Mouse (Mus musculus): ENCODE data around the gene Klf12.

Klf12 gene

DNA sequence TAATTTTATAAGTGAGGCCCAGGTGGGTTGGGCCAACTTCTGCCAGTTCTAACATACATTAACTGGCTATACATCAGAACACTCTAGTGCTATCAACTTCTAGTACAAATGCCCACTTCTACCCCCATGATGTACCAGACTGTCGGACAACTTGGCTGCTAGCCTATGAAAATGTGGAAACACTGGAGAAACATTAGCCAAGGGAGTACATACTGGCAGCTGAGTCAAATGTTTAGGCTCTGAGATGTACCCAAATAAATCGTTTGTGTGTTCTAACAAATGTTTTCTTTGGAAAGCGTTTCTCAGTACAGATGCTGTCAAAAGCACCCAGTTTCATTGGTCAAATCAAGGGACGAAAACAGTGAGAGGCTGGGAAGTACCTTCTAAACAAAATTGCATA, 152.0 kb downstream of the Klf12 start:
- DNase-seq: no peak

DNA sequence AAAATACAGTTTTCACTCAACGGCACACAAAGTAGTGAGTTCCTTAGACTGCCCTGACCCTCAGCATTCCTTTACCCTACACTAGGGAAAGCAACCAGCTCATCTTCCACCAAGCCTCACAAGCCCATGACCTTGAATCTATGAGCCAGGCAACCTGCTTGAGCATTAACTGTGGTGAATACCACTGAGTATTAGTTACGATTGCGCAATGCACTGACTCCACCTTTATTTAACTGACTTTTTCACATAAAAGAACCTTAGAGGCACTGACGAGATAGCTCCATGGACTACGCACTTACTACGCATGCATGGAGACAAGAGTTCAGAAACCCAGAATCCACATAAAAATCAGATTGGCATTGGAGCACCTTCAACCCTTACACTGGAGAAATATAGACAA, 158.4 kb downstream of the Klf12 start:
- no peak for DNase-seq

DNA sequence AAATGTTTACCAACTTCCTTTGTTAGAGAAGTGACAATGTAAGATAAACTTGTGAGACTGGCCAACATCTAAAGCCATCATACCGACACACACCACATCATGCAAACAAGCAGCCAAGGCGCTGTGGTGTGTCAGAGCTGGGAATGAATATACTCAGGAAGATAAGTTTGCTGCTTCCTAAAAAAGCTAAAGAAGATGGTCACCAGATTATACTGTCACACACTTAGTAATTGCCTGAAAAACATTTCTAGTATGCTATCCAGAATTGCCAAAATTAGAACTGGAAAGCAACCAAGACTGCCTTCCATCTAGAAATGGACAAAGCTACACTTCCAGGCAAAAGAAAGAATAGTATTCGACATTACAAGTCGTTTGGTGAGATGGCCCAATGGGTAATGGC, 163.4 kb downstream of the Klf12 start:
- no peak for DNase-seq

DNA sequence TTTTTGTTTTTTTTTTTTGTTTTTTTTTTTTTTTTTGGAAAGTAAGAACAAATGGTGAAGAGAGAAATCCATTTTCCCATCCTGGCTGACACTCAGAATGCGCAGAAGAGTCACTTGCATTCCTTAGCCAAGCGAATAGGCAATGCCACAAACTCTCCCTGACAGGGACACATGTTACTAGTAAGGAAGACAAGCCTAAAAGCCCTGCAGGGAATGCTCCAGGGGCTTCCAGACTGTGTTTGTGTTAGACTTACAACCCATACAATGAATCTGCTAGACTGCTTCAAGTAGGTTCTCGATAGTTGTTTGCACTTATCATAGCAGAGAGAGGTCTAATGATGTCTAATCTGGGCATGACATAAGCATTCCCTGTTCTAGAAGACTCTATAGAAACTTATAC, 164.6 kb downstream of the Klf12 start:
- no peak for DNase-seq

DNA sequence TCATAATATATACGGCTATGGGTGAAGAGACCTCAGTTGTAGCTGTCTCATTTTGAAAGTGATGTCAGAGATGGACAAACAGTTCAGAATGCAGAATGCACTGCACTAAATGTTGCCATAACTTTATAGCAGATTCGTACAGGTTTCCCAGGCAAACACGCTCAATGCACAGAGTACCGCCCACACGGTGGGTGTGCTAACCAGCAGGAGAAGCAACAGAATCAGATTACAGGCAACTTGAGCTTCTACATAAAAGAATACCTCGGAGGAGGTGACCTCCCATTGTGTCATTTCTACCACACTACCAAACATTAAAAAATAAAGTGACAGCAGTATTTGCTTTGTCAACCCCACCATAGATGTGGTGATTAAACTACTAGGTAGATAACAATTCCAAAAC, 171.1 kb downstream of the Klf12 start:
- DNase-seq: peak; percentile 30

DNA sequence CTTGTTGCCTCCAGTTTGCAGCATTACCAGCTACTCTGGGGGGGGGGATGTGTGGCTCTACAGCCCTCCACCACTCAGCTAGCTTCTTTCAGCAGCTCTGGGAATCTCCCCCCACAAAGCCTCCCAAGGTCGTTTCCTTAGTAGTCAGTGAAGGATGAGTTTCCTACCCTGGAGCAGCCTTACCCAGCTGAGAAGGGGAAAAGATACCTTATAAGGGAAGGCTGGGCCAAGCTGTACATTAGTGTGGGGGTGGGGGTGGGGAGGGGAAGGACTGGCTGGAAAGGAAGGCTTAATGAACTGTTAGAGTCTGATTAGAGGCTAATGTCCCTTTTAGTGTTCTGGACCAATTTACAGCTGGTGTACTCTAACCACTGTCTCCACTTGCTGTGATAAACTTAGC, 172.7 kb downstream of the Klf12 start:
- peak; percentile 53 for DNase-seq

DNA sequence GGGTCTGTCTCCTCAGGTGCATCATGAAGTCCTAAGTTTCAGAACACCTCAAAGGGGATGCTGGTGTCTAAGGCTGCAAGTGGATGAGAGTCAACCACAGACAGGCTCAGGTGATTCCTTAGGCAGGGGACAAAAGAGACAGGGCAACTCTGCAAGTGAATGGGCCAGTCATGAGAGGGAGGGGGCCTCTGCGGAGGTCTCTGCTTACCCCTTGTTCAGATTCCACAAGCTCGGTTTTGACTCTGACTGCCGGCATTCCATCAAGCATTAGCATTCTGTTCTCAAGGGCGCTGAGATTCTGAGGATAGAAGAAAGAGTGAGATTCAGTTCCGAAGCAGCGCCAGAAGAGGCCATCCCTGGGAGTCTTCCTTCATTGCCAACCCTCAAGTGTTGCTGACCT, 174.9 kb downstream of the Klf12 start:
- DNase-seq: no peak

DNA sequence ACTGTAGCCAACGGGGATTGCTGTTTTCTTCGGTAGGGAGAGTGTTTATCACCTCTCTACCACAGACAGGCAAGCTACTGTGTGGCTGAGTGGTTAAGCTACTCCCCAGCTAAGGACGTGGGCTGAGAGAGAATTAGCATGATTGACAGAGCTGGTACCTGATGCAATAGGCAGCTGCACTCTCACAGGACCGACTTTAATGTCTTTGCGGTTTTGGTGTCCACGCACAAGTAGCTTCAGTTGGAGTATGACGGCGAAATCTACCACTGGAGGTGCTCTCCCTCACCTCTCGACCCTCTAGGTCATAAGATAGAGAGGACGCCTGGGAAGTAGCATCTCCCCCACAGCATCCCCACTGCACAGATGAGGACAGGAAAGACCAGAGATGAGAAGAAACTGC, 178.9 kb downstream of the Klf12 start:
- no peak for DNase-seq

DNA sequence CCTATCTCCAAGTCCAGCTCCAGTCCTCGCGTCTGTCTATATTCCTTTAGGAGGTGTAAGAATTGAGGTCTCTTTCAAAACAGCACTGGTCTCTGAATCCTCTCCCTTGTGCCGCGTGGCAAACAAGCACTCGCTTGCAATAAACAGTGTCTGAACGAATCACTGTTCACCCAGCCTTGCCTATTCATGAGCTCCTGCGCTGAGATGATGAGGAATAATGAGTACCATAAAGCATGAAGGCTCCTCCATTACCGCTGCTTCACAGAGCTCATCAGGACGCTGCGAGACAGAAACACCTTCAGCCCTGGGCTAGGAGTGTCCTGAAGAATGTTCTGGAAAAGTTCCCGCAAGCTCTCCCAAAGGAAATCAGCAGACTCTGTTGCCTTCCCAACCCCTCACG, 179.7 kb downstream of the Klf12 start:
- no peak for DNase-seq

DNA sequence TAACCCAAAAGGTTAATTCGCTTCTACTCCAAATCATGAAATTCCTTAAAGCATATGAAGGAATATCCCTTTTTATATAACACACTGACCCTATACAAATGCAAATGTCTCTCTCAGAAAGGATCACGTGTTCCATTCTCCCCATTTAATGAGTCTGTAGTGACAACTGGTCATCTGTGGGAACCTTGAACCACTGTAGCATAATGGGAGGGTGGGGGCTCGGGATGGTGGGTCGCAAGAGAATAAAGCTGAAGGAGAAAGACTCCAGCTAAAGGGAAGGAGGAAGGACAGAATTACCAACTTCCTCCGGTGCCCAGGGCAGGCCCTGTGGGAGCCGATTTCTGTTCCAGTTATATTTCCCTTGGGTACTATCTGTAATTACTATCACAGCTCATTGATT, 180.7 kb downstream of the Klf12 start:
- no peak for DNase-seq

DNA sequence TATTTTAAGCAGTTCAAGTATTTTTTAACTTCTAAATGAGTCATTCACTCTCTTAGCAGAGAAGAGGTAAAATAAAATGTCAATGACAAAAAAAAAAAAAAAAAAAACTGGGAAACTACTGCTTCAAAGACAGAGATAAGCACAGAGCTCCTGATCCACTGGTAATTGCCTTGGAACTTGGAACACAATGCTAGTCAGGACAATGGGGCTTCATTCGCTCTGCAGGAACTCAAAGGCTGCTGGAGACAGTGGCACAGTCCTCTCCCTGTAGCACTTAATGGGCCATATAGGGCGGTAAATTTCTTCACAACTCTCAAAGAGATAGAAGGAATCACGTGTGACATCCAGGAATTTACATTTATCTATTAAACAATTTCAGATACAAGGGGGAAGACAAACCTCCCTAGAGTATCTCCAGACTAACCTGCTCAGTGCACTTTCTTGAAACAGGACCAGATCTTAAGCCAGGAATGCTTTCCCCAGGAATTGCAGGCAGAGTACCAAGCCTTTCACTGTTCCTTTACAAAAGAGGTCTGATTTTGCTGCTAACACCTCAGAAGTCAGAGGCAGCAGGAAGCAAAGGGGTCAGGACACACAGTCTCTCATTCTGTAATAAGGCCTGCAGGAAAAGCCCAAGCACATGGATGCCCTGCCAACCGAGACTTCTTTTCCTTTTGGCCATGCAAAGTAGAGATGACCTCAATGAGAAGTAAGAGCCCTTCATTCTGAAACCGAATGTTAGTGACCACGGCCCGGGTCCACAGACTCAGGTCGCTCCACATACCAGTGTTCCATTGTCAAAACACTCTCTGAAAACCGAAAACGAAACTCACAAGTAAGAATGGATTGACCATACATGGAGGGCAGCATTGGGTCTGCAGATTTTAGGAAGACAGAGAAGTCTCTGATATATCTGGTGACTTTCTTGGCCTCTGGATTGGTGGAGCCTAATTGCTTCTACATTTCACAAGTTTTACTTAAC, 187.0 kb downstream of the Klf12 start:
- no peak for DNase-seq

DNA sequence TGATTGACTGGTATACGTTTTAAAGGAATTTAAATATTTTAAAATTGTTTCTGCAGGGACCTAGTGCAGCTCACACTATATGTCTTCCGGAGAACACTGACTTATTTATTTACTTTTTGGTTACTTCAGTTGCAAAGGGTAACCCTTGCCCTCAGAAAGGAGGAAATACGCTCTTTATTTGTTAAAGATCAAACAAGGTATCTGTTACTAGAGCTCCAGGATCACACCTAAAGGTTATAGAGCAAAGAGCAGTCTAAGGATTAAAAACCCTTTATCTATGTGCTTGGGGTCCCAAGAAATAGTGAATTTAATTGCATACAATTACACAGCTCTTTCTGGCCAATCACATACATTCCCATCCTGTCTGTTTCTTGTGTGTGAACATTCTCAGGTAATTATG, 188.7 kb downstream of the Klf12 start:
- no peak for DNase-seq

DNA sequence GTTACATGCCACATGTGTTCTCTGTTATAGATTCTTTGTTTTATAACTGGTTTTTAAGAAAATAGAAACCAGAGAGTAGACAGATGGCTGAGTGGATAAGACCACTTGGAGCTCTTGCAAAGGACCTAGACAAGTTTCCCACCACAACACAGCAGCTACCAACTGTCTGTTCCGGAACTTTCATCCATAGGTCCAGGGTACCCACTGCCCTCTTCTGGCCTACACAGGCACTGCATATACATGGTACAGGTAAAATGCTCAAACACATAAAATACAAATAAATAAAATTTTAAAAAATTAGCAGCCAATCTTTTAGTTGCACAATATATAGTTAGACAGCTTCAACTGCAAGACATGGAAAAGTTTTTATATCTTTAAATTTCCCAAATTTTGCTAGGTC, 194.0 kb downstream of the Klf12 start:
- DNase-seq: no peak

DNA sequence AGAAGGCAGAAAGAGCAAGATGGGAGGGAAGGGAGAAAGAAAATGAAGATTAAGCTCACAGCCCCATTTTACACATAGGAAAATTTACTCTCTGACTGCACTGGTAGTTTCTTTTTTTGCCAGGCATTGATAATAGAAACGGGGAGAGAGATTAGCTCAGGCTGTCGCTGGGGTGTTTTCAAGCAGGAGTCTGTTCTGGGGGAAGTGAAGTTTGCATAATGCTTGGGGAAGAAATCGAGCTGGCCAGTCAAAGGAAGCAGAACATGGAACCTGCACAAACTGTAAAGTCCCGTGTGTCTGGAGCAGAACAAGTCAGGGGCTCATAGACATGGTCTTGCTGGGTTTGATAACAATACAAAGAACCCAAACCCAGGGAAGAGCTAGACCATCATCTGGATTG, 204.9 kb downstream of the Klf12 start:
- DNase-seq: no peak

DNA sequence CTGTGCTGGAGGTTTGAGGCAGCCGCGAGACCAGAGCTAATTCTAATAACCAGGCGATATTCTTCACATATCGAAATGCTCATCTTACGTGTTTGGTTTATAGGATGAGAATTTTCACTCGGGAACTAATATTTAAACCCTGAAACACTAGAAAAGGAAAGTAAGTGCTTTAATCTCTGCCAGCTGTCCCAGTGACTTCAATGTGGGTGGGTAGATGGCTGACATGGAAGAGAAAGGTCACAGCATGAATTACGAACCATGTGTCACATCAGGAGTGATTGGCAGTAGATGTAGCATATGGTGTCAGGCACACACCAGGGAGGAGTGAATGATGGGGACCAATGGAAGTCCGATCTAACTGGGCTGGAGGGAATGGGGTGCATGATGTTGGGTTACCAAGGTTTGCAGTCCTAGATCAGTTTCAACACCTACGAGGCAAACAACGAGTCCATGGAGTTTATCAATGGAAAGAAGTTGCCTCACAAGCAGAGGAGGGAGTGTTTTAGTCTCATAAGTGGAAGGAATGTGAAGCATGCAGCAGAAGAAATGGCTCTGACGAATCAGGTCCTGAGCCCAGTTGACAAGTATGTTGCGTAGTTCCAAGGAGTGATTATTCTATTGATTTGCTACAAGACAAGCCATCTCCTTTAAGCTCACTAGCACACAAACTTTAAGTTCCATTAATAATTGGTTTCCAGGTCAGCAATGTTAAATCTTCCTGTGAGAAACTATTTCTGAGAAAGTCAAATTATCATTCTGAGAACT, 211.9 kb downstream of the Klf12 start:
- no peak for DNase-seq

DNA sequence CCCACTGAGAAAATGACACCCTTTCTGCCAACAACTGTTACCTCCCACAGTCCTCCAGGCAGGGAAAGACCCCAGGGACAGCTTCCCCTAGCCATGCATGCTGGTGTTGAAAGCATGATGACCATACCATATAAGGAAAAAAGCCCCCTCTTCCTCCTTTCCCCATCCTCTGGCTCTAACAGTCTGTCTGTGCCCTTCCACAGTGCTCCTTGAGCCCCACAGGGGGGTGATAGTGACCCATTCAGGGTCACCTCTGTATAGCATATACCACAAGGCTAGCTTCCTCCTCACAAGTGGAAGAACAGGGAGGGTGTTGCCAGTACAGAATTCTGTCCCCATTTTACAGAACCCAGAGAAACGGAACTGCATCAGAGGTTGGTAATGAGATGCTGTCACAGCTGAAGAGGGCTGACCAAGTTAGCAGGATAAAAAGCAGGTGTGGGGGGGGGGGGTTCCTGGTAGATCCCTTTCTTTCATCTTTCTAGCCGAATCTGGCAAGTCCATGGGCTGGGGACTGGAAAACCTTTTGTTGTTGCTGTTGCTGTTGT, 214.9 kb downstream of the Klf12 start:
- DNase-seq: no peak

DNA sequence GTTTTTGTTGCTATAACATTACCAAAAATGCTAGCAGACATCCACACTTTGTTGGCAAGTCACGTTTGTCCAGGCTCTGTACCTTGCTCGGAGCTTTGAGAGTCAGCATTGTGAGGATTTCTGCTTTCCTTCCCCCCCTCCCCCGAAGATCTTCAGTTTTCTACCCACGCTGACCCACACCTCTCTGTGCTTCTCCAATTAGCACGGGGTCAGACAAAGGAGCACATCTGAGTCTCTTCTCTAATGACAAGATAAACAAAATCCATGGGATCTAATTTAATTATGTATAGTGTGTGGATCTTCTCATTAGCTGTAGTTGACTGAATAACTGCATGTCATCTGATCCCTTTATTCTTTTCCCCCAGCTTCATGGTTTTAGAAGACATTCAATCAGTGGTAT, 215.8 kb downstream of the Klf12 start:
- no peak for DNase-seq

DNA sequence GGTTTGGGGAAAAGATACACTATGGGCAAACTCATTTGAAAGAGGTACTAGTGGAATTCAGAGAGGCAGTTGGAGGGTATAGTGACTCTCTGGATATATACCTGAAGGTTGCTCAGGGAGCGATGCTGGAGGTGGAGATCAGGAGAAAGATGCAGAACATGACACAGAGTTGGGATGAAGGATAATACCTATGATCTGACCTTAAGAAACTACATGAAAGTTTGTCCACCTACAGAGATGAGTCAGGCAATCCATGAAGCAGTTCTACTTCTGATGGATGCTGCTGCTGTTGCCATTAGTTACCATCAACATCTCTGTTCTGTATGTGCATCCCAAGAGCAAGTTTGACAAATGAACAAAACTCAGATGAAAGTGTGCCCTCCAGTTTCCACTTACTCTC, 222.0 kb downstream of the Klf12 start:
- no peak for DNase-seq

DNA sequence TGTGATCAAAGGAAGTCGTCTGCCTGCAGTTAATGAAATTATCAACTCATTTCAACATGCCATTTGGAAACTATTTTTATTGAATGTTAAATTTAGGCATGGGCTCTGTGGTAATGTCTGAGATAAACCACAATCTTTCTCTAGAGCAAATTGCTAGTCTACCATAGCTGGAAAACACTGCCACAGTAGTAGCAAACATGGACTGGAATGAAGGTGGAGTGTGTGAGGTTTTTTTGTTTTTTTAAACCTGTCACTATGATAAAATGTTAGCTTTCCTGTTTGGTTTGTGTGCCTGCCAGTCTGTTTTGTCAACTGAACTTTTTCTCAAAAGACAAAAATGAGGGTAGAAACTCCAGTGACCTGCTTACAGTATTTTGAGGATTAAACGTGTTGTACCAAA, 230.3 kb downstream of the Klf12 start:
- DNase-seq: no peak

DNA sequence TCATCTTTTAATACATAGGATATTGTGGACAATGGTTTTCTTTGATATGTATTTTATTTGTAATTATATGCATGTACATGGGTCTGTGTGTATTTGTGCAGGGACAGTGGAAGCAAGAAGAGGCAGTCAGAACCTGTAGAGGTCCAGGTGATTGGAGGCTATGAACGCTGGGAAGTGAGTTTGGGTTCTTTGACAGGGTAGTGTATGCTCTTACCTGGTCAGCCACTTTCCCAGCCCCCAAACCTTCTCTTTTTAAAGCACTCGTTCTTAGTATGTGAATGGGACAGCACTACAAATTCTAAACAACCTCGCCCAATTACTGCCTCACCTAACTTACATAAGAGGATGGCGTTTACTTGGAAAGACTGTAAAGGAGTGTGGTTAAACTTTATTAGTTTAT, 231.0 kb downstream of the Klf12 start:
- no peak for DNase-seq

DNA sequence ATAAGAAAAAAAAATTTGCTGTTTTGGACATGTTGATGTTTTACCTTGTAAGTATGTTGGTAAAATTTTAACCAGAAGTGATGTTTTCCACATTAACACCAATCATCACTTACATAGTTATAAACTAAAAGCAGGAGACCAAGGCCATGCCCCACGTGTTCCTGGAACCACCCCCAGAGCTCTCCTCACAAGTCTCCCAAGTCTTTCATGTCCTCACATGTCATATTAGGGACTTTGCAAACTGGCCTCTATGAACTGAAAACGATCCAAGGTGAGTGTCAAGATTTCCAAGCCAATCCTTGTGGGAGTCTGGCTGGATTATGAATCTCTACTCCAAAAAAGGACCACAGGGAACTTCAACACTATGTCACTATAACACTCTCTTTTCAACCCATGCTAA, 231.6 kb downstream of the Klf12 start:
- no peak for DNase-seq

DNA sequence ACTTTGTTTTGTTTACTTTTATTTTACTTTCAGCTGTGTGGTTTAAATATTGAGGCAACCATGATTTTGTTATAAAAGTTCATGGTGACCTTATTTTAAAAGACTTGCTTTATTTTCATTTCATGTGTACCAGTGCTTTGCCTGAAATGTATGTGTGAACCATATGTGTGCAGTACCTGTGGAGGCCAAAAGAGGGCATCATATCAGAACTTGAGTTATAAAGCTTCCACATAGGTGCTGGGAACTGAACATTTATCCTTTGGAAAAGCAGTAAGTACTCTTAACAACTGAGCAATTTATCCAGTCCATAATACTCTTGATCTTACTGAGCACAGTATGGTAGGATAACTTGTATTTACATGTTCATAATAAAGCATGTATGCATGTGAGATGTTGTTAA, 239.0 kb downstream of the Klf12 start:
- DNase-seq: no peak

DNA sequence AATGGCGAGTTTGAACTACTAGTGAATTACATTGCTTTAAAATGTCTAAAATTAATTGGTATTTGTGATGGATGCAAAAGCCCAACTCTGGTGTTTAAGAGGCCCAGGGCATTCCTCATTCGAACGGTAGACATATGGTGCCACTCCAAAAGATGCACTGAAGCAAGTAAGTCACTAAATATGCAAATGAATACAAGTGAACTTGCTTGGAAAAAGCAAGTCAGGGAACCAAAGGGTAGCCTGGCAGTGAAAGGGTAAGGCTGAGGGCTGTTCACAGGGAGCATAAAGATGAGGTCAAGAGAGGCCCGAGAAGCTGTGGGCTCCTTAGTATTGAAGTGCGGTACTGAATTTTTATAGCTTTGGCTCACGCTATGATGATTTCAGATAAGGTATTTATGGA, 242.7 kb downstream of the Klf12 start:
- peak; percentile 23 for DNase-seq

DNA sequence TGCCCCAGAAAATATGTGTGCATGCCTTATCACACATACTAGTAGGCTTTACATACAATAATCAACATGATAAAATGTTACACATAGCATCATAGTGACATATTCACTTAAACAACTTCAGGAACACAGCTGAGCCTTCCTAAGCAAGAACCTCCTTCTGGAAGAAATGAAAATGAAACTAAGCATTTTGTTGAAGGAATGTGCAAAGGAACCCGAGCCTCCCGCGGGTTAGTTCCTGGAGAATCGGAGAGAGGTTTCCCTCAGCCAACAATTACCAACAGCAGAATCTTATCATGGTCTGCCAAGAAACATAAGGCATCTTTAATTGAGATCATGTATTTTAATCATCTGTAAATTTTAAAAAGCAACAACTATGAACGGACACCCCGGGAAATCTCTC, 257.8 kb downstream of the Klf12 start:
- no peak for DNase-seq

Data from embryo, embryonic 11 days (tissue).